Mouse (Mus musculus) heart, adult 2 months (tissue): ENCODE measurements at regions not wholly inside any gene's neighbourhood (a gene's known extent, or its start where the extent isn't known, plus 50 kb on each side); places are given as distances from the start of the nearest gene placed in this dataset.

Experiments used
- CTCF ChIP-seq: fragments of 200-600 bp; IDR thresholded peaks from 2 replicates; pipeline ENCODE4 v1.8.1; 2022; ENCODE audit warnings: antibody characterized with exemption, mild to moderate bottlenecking, moderate library complexity
- EP300 ChIP-seq: fragments of 200-500 bp; IDR thresholded peaks from 2 replicates; pipeline ENCODE4 v1.6.1; 2011; ENCODE audit warnings: low read depth, low read length, control low read depth; ENCODE audit not compliant: insufficient read depth
- POLR2A ChIP-seq: fragments of 200-500 bp; IDR thresholded peaks from 2 replicates; pipeline ENCODE4 v1.6.1; 2011; ENCODE audit warnings: mild to moderate bottlenecking, low read depth, low read length, control low read depth; ENCODE audit not compliant: insufficient read depth

- no peak for TF ChIP-seq EP300
- TF ChIP-seq CTCF, result no peak
- no peak for TF ChIP-seq POLR2A
Observed at GRCm38 (mm10) chr4:24219583-24219982, 276.7 kb upstream of the Mms22l start.
